Mouse (Mus musculus) liver, postnatal 0 days (tissue): ENCODE results near the gene Urb1. TPM values are rescaled to one million over a fixed set of nuclear protein-coding genes. Genes with fewer than 3 reads are reported as not detected.

Source experiments
- ATAC-seq: fragments of 200-750 bp; cut with Nextera tagmentation; 2 replicates; pipeline ENCODE4 v1.8.0; 2017; ENCODE audit warnings: mild to moderate bottlenecking, moderate library complexity
- DNase-seq: peaks from one replicate; pipeline ENCODE4 v3.0.0-alpha.2; 2016
- H3K27ac ChIP-seq: fragments of 300-500 bp; sonication (generic); 2 replicates; pipeline ENCODE4 v1.5.1; 2014; ENCODE audit warnings: antibody characterized with exemption, moderate library complexity, mild to moderate bottlenecking, low read depth
- H3K27me3 ChIP-seq: fragments of 300-500 bp; sonication (generic); 2 replicates; pipeline ENCODE4 v1.6.1; 2014; ENCODE audit warnings: low read length, control low read depth, mixed read lengths; ENCODE audit not compliant: insufficient read depth
- H3K36me3 ChIP-seq: fragments of 300-500 bp; sonication (generic); replicated peaks from 2 replicates; pipeline ENCODE4 v1.6.1; 2014; ENCODE audit warnings: mild to moderate bottlenecking, control low read depth, low read length, moderate library complexity, mixed read lengths; ENCODE audit not compliant: insufficient read depth
- H3K4me1 ChIP-seq: fragments of 300-500 bp; sonication (generic); 2 replicates; pipeline ENCODE4 v1.6.1; 2014; ENCODE audit warnings: antibody characterized with exemption, mild to moderate bottlenecking, control low read depth; ENCODE audit not compliant: insufficient read depth
- H3K4me2 ChIP-seq: fragments of 300-500 bp; sonication (generic); 2 replicates; pipeline ENCODE4 v1.6.1; 2014; ENCODE audit warnings: low read depth, mild to moderate bottlenecking, low read length, moderate library complexity, mixed read lengths
- H3K4me3 ChIP-seq: fragments of 300-500 bp; sonication (generic); 2 replicates; pipeline ENCODE4 v1.5.1; 2014; ENCODE audit warnings: low read depth, low read length
- H3K9ac ChIP-seq: fragments of 300-500 bp; sonication (generic); replicated peaks from 2 replicates; pipeline ENCODE4 v1.6.1; 2014; ENCODE audit warnings: mild to moderate bottlenecking, moderate library complexity
- H3K9me3 ChIP-seq: fragments of 300-500 bp; sonication (generic); 2 replicates; pipeline ENCODE4 v1.6.1; 2016; ENCODE audit warnings: mild to moderate bottlenecking, control low read depth, low read length, mixed read lengths
- CTCF ChIP-seq: sonication (generic); IDR thresholded peaks from 2 replicates; pipeline ENCODE4 v1.5.1; 2016; ENCODE audit warnings: antibody characterized with exemption, low read depth
- EP300 ChIP-seq: IDR thresholded peaks from 2 replicates; pipeline ENCODE4 v1.6.1; 2016; ENCODE audit warnings: antibody characterized with exemption, low read depth, mild to moderate bottlenecking
- WGBS: fragments of 180-500 bp; shearing (Covaris S2); extraction: QIAGEN DNeasy Blood & Tissue Kit; methylation state at CpG from one replicate; pipeline ENCODE4 v1.1.7; 2014; ENCODE audit not compliant: insufficient replicate concordance; 5-methylcytosine and 5-hydroxymethylcytosine counted together
- polyA plus RNA-seq: library from polyadenylated mRNA; unstranded; fragments of >200 nt; fragmentation: Nextera tagmentation; extraction: Ambion mirVana; gene quantifications from 2 replicates; pipeline ENCODE4 v1.2.1, GENCODE M21; 2015

The Urb1 gene
- polyA plus RNA-seq, 1 experiment from 2014 or later = 1.6 TPM

- ATAC-seq (peak; percentile 94), DNase-seq (peak; percentile 60)
- H3K36me3 ChIP-seq = peaks cover 47% of the 10 kb centered on the region
- H3K4me2 ChIP-seq = no peak overlapping the region
- no peak for TF ChIP-seq CTCF
- no peak for TF ChIP-seq EP300
- H3K27ac ChIP-seq = no peak overlapping the region
- H3K4me3 ChIP-seq = no peak overlapping the region
- H3K9me3 ChIP-seq = no peaks in the 10 kb centered on the region
- H3K27me3 ChIP-seq = no peaks in the 10 kb centered on the region
- no peak overlapping the region for H3K9ac ChIP-seq
- 67% methylated on average over 4 of the region's 4 CpGs for WGBS
- H3K4me1 ChIP-seq = peaks cover under 1% of the 10 kb centered on the region; the same call in 1 of the 2 replicates
These were observed 25.0 kb downstream of the Urb1 start for GRCm38 (mm10) chr16:90785257-90785656.

DNA sequence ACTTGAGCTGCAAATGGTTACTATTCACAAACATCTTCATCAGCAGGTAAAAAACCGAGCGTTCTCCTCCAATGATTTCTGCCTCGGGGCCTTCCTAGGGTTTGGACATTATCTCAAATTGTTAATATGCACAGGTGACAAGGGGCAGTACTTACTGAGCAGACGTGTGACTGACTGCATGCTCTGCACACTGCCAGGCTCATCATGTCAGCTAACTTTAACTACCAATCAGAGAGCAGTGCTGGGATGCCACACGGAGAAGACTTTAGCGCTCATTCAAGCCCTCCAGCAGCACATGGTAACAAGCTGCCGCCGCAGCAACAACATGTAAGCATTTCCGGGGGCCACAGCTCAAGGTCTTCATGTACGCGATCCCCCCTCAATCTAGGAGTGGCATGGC lies 26.9 kb downstream of the Urb1 start:
- Histone ChIP-seq H3K27me3 (no peaks in the 10 kb centered on the region), H3K9me3 (no peaks in the 10 kb centered on the region), H3K4me1 (peaks cover 7% of the 10 kb centered on the region), H3K36me3 (peaks cover 39% of the 10 kb centered on the region), H3K4me2 (no peak overlapping the region), H3K9ac (no peak overlapping the region), H3K27ac (no peak overlapping the region), H3K4me3 (no peak overlapping the region)
- TF ChIP-seq EP300 (no peak), CTCF (no peak)
- DNase-seq (no peak), ATAC-seq (no peak)
- WGBS = 90% methylated on average over 11 of the region's 11 CpGs

DNA sequence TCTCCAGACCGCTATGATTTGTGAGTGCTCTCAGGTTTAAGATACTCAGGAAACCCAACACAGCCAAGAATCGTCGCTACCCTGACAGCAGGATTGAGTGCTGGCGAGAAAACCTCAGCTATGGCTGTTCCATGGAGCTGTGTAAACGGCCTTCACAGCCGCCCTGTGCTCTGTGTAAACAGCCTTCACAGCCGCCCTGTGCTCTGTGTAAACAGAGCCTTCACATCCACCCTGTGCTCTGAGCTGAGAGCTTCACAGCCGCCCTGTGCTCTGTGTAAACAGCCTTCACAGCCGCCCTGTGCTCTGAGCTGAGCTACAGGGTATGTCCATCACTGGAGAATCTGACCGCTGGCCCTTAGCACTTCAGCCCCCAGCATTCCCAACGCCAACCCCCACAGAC lies 30.4 kb downstream of the Urb1 start:
- TF ChIP-seq CTCF (no peak), EP300 (no peak)
- 63% methylated on average over 11 of the region's 11 CpGs for WGBS
- Histone ChIP-seq H3K4me3 (no peak overlapping the region), H3K9ac (no peak overlapping the region), H3K27me3 (no peaks in the 10 kb centered on the region), H3K36me3 (peaks cover 40% of the 10 kb centered on the region), H3K4me1 (peaks cover 7% of the 10 kb centered on the region), H3K27ac (0 out of 2 replicates have a peak overlapping the region, but pooled peaks have one; percentile 24), H3K4me2 (no peak overlapping the region), H3K9me3 (no peaks in the 10 kb centered on the region)
- peak; percentile 58 for DNase-seq
- ATAC-seq = peak; percentile 98

- no peak overlapping the region for H3K27ac ChIP-seq
- DNase-seq (no peak), ATAC-seq (no peak)
- no peaks in the 10 kb centered on the region for H3K9me3 ChIP-seq
- no peaks in the 10 kb centered on the region for H3K27me3 ChIP-seq
- 83% methylated on average over 10 of the region's 10 CpGs for WGBS
- H3K4me3 ChIP-seq = no peak overlapping the region
- peaks cover 7% of the 10 kb centered on the region for H3K4me1 ChIP-seq
- peaks cover 42% of the 10 kb centered on the region for H3K36me3 ChIP-seq
- TF ChIP-seq EP300 (no peak), CTCF (no peak)
- no peak overlapping the region for H3K9ac ChIP-seq
- H3K4me2 ChIP-seq = no peak overlapping the region
These were observed 34.2 kb downstream of the Urb1 start for GRCm38 (mm10) chr16:90775946-90776520.

GRCm38 (mm10) chr16:90774646-90775045 lies 35.6 kb downstream of the Urb1 start:
- Histone ChIP-seq H3K36me3 (peaks cover 39% of the 10 kb centered on the region), H3K4me1 (peaks cover 4% of the 10 kb centered on the region; the same call in 1 of the 2 replicates), H3K27me3 (no peaks in the 10 kb centered on the region), H3K4me2 (no peak overlapping the region), H3K4me3 (no peak overlapping the region), H3K9me3 (no peaks in the 10 kb centered on the region), H3K9ac (no peak overlapping the region), H3K27ac (no peak overlapping the region)
- no peak for DNase-seq
- 83% methylated on average over 6 of the region's 6 CpGs for WGBS
- ATAC-seq = no peak
- TF ChIP-seq CTCF (no peak), EP300 (no peak)

DNA sequence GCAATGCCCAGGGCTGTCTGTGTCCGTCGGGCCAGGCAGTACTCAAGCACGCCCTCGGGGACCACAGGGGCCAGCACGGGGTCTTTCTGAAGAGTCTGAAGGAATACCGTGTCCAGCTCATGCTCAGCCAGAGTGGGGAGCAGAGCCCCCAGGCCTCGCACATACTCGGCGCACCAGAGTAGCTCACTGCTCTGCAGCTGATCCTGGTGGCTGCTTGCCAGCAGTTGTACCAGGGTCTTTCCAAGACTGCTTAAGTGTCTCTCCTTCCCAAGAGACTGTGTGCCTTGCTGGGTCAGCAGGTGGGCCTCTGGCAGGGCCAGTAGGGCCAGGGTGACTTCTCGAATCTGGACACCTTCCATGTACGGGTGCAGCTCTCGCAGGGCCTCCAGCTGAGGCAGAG lies 36.0 kb downstream of the Urb1 start:
- ATAC-seq (no peak), DNase-seq (no peak)
- Histone ChIP-seq H3K9me3 (no peaks in the 10 kb centered on the region), H3K9ac (no peak overlapping the region), H3K4me2 (no peak overlapping the region), H3K4me3 (no peak overlapping the region), H3K27me3 (no peaks in the 10 kb centered on the region), H3K36me3 (peaks cover 42% of the 10 kb centered on the region), H3K4me1 (peaks cover under 1% of the 10 kb centered on the region; the same call in 1 of the 2 replicates), H3K27ac (no peak overlapping the region)
- 92% methylated on average over 12 of the region's 12 CpGs for WGBS
- TF ChIP-seq EP300 (no peak), CTCF (no peak)
